Mouse (Mus musculus): ENCODE measurements around the gene 2410137M14Rik. TPM values are rescaled to one million over a fixed set of nuclear protein-coding genes. Genes with fewer than 3 reads are reported as not detected.
"Not testable (repeated sequence)": the region's sequence is repeated elsewhere in the genome, so short reads cannot be mapped to it uniquely, and the experiment has no call there.

Gene 2410137M14Rik
- not detected for total RNA-seq (2021)
- long read RNA-seq, experiment 1: 0 reads
- long read RNA-seq, experiment 2: 0 reads

DNA sequence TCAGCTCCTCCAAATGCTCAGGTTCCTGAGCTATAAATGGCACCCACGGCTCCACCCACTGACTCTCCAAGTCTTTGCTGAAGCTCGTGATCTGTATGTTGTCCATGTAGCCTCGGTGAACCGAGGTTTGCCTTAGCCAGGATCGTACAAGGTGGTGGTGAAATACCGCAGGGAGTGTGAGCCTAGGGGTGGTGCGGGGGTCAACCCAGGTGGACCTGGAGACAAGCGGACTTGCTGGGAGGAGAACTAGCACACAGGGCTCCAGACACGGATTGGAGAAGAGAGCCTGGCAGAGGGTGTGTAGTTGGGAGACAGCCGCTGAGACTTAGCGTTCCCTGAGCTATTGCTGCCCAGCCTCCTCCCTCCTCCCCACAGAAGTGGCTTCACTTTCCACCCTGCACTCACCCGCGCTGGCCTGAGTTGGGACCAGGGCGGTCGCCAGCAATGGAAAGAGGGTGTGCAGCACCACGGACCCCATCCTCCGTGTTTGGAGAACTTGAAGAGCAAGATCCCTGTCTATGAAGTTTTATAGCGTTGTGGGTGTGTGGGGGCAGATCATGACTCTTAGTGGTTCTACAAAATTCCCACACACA is at the start of gene 2410137M14Rik:
Gene 2410137M14Rik, minus strand, starts transcription at position 17 of the 593 bp plus-strand sequence.
- no peak for DNase-seq

DNA sequence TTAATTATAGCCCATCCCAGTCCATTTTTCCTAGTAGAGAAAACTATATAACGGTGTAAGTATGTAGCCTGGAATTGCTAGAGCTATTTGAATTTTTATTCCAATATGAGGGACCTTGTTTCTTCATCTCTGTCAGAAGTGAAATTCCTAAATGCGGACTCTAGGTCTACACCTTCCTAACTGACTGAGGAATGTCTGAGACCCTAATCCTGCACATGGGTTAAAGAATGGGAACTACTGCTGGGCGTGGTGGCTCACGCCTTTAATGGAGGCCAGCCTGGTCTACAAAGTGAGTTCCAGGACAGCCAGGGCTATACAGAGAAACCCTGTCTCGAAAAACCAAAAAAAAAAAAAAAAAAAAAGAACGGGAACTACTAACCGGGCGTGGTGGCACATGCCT is 48.1 kb upstream of the 2410137M14Rik start:
- no peak for DNase-seq

DNA sequence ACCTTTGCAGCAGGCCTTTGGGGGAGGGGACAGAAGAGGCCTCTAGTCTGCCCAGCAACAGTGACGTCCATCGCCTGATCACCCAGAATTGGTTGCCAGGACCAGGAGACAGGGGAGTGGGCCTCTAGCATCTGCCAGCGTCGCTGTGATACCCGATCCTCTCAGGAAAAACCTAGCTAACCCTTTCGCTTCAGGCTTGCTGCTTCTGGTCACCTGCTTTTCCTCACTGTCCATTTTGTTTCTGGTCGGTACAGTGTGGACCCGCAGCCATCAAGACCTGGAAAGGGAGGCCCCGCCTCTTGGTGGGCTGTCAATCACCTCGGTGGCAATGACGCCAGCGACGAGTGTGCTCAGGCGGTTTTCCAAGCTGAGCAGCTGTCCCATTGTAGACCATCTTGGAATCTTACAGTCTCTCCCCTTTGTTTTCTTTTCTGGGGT is 47.7 kb upstream of the 2410137M14Rik start:
- DNase-seq: peak; percentile 89

DNA sequence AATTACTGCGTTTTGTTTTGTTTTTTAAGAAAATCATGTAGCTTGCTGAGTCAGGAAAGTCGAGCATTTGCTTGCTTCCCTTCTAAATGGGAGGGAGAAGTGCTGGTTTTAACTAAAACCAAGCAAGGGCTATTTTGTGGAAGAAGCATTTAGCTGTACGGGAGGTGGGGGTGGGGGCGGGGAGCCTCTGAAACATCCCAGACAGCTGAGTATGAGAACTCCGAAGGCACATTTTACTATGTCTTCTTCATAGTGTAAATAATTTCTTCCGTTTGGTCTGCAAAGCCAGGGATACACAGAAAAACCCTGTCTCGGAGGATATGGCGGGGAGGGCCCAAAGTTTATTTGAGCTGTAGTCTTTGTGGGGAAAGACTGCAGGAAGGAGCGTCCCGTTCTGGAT is 47.2 kb upstream of the 2410137M14Rik start:
- DNase-seq: no peak

DNA sequence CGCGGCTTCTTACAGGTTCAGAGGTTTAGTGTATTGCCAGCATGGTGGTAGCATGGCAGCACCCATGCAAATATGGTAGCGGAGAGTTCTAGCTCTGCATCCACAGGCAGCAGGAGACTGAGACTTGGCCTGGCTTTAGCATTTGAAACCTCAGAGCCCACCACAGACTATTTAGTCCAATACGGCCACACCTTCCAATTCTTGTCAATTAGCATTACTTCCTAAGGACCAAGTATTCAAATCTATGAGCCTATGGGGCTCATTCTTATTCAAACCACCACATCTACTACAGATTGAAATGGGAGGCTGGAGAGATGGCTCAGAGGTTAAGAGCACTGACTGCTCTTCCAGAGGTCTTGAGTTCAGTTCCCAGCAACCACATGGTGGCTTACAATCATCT is 46.4 kb upstream of the 2410137M14Rik start:
- DNase-seq: no peak

- DNase-seq: no peak
Observed at GRCm38 (mm10) chr17:37026425-37026824, 45.4 kb upstream of the 2410137M14Rik start.

DNA sequence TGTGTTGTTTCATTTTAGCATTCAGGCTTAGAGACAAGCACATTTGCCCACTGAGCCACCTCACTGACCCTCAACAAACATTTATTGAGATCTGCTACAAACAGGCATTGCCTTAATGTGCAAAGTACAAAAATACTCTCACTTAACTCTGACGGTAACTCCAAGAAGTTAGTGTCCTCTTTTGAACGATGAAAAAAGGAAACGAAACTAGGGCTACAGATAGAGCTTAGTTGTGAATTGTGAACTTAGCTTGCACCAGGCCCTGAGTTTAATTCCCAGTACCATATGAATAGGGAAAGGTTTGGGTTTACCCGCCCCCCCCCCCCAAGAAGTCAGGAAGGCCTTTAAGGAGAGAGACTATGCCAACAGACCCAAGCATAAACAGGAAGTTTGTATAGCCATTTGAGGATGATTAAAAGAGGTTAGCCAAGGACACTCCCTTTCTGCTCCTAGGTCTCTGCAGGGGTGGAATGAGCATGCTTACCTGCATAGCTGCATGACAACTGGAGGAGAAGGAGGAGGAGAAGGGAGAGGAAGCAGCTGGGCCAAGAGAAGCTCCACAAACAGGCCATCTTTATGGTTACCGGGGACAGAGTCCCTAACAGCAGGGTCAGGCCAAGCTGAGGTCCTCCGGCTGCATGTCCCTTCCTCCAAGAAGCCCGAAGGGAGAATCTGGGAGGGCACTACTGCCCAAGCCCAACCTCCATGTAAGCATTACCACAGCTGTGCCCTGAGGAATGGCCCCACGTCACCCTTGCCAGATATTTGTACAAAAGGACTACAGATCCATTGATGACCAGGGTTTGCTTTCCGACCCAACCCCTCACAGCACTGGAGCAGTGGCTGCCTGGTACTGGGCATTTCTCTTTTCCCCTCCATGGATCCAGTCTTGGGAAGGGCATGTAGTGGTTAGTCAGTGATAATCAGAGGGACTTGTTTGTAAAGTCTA is 41.9 kb upstream of the 2410137M14Rik start, which contains the start of gene Mog:
Gene Mog, minus strand, starts transcription at position 771 of the 949 bp plus-strand sequence.
- no peak for DNase-seq

DNA sequence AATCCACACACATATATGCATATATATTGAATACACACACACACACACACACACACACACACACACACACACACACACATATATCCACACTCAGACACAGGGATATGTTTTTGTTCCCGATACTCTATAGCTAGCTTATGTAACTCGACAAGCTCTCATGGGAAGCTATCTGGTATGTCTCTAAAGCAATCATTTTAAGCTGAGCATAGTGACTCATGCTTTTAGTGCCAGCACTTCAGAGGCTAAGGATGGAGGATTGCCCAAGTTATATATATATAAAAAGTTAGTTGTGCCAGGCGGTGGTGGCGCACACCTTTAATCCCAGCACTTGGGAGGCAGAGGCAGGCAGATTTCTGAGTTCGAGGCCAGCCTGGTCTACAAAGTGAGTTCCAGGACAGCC is 38.2 kb upstream of the 2410137M14Rik start:
- not testable (repeated sequence) for DNase-seq

- no peak for DNase-seq
Observed at GRCm38 (mm10) chr17:37018328-37018727, 37.3 kb upstream of the 2410137M14Rik start.

GRCm38 (mm10) chr17:37016333-37016732 is 35.3 kb upstream of the 2410137M14Rik start:
- DNase-seq: no peak

DNA sequence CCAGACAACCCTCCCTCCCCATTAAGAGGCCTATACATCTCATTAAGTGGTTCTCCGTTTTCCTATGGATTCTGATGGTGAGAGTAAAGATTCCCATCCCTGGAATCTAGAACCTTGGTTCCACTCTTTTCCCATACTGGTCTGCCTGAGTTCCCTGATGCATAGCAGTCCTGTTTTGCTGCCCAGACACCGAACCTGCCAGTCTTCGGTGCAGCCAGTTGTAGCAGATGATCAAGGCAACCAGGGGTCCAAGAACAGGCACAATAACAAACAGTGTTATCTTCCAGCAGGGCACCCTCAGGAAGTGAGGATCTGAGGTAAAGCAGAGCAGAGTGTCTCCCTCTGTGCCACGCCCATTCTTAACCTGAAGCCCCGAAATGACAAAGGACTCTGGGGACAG is 31.1 kb upstream of the 2410137M14Rik start:
- DNase-seq: no peak

DNA sequence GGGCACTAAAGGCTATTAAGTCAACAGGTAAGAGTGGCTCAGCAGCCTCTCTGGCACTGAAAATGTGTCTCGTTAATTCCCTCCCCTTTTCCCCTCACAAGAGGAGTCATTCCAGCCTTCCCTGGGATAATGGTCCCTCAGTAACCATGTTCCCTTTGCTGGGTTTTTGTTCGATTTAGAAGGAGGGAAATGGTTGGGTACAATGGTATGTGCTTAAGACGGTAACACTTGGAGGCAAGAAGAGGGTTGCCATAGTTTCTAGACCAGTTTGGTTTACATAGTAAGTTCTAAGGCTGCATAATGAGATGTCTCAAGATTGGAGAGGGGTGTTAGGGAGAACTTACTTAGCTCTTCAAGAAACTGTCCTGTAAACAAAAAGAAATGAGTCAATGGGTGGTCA is 30.7 kb upstream of the 2410137M14Rik start:
- no peak for DNase-seq

- DNase-seq: no peak
Observed at GRCm38 (mm10) chr17:37009460-37010042, 28.5 kb upstream of the 2410137M14Rik start.

GRCm38 (mm10) chr17:37008161-37008560 is 27.1 kb upstream of the 2410137M14Rik start:
- DNase-seq: no peak

- no peak for DNase-seq
Observed at GRCm38 (mm10) chr17:37003366-37003765, 22.3 kb upstream of the 2410137M14Rik start.

- DNase-seq: peak; percentile 46
Observed at GRCm38 (mm10) chr17:37002364-37003330, 21.6 kb upstream of the 2410137M14Rik start.

DNA sequence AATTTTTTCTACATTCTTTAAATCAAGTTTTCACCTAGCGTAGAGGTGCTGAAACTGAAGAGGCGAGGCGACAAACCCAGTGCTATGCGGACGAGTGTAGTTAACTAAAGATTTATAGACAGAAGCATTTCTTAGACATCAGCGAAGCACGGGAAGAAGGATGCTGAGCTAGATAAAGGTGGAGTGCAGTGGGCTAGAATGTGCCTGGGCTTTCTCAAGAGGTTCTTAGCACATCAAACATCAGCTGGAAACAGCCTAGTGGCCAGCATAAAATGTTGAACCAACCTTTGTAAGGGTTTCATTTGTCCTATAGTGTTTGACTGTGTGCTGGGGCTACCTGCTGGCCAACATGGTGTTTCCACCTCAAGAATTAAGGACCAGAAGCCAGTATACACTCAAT is 19.8 kb upstream of the 2410137M14Rik start, which contains the start of gene Zfp57:
Gene Zfp57, plus strand, starts transcription at position 301 of the 400 bp plus-strand sequence.
- no peak for DNase-seq

GRCm38 (mm10) chr17:36998477-36998876 is 17.4 kb upstream of the 2410137M14Rik start:
- DNase-seq: no peak

GRCm38 (mm10) chr17:36997033-36997735 is 16.1 kb upstream of the 2410137M14Rik start:
- peak; percentile 88 for DNase-seq

DNA sequence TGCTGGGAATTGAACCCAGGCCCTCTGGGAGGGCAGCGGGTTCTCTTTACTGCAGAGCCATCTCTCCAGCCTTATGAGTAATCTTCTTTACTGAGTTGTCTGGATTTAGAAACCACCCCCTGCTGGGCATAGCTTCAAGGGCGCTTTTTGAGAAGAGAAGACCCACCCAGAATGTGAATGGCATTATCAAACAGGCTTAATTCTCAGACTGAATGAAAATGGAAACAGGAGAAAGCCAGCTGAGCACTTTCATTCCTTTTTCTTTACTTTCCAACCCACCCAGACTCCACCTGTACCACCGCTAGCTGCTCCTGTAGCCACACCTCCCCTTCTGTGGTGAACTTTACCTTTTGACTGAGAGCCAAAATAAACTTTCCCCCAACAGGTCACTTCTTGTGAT is 14.4 kb upstream of the 2410137M14Rik start:
- no peak for DNase-seq

DNA sequence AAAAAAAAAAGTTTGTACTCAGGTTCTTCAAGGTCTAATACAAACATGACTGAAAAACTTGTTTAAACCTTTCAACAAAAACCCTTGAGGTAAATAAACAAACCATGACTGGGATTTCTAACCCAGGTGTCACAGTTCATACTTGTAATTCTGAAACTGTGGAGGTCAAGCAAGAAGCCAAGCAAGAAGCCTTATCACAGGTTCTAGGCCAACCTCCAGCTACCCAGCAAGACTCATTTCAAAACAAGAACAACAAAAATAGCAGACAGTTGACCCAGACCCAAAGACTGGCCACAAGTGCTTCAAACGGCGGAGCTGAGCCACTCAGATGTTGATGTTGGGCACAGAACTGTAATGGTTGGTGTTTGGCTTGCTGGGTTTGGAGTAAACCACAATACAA is 13.5 kb upstream of the 2410137M14Rik start:
- DNase-seq: no peak
